Mouse (Mus musculus) liver, embryonic 12.5 days (tissue): ENCODE measurements around the gene Klf3. TPM values are rescaled to one million over a fixed set of nuclear protein-coding genes. Genes with fewer than 3 reads are reported as not detected.
A peak's percentile ranks its signal among the peaks of the same experiment; 100 is the strongest.

Experiments
- ATAC-seq: fragments of 200-750 bp; cut with Nextera tagmentation; 2 replicates; pipeline ENCODE4 v1.8.0; 2017; ENCODE audit warnings: moderate number of reproducible peaks, mild to moderate bottlenecking, moderate library complexity
- H3K27ac ChIP-seq: fragments of 300-500 bp; sonication (generic); 2 replicates; pipeline ENCODE4 v1.5.1; 2016; ENCODE audit warnings: mild to moderate bottlenecking
- H3K27me3 ChIP-seq: fragments of 300-500 bp; sonication (generic); replicated peaks from 2 replicates; pipeline ENCODE4 v1.6.1; 2016; ENCODE audit warnings: mild to moderate bottlenecking, moderate library complexity
- H3K36me3 ChIP-seq: fragments of 300-500 bp; sonication (generic); 2 replicates; pipeline ENCODE4 v1.6.1; 2016; ENCODE audit warnings: mild to moderate bottlenecking, moderate library complexity
- H3K4me1 ChIP-seq: fragments of 300-500 bp; sonication (generic); 2 replicates; pipeline ENCODE4 v1.6.1; 2016
- H3K4me2 ChIP-seq: fragments of 300-500 bp; sonication (generic); 2 replicates; pipeline ENCODE4 v1.6.1; 2016; ENCODE audit warnings: mild to moderate bottlenecking, moderate library complexity
- H3K4me3 ChIP-seq: fragments of 300-500 bp; sonication (generic); 2 replicates; pipeline ENCODE4 v1.5.1; 2016; ENCODE audit warnings: mild to moderate bottlenecking, moderate library complexity
- H3K9ac ChIP-seq: fragments of 300-500 bp; sonication (generic); 2 replicates; pipeline ENCODE4 v1.6.1; 2016; ENCODE audit warnings: mild to moderate bottlenecking, moderate library complexity
- H3K9me3 ChIP-seq: fragments of 300-500 bp; sonication (generic); replicated peaks from 2 replicates; pipeline ENCODE4 v1.6.1; 2016; ENCODE audit warnings: mild to moderate bottlenecking, moderate library complexity
- WGBS: fragments of 180-500 bp; shearing (Covaris S2); methylation state at CpG from one replicate; pipeline ENCODE4 v1.1.7; 2016; ENCODE audit not compliant: insufficient replicate concordance; 5-methylcytosine and 5-hydroxymethylcytosine counted together
- polyA plus RNA-seq: library from polyadenylated mRNA; unstranded; fragments of >200 nt; fragmentation: Nextera tagmentation; extraction: Ambion mirVana; gene quantifications from 2 replicates; pipeline ENCODE4 v1.2.1, GENCODE M21; 2016

The Klf3 gene
- 91.2 and 105 TPM in 2 replicates for polyA plus RNA-seq

DNA sequence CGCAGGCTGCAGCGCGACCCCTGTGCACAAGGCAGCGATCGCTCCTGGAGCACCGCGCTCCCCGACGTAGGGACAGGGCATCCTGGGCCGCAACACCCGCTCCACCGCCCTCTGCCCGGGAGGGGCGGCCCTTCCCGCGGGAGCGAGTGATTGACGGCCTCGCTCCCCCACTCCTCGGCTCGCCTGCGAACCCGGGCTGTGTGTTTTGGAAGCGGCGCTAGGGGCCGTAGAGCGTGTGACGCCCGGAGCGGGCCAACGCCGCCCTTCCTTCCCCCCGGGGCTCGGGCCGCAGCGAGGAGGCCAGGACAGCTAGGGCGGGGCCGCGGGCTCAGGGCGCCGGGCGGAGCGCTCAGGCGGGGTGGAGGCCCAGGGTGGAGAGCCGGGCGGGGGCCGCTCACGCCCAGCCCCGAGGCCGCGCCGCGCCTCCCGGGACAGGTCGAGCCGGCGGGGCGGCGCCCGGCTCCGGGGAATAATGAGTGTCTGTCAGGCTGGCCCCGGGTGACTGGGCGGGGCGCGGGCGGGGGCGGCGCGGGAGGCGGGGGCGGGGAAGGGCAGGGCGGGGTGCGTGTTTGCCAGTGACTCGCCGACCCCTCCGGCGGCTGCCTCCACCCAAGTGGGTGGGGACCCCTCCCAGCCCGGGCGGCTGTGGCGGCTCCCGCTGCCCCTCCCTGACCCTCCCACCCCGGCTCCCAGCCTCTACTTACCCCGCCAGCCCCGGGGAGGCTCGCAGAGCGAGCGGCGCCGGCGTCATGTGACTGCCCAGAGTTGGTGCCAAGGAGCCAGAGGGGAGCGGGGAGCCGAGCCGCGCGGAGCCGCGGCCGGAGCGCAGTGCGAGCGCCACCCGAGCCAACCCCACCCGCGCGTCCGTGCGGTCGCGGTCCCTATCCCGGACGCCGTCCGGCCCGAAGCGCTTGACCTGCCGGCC is at the start of gene Klf3:
Klf3 (plus strand) TSS at position 594 of the 925 bp plus-strand sequence.
- H3K36me3 ChIP-seq: peaks cover 14% of the 10 kb centered on the region
- peak within 1 kb of the TSS; percentile 97 for H3K4me2 ChIP-seq
- H3K4me1 ChIP-seq: peaks cover 60% of the 10 kb centered on the region
- ATAC-seq: peak; percentile 95
- WGBS: under 1% methylated on average over 86 of the region's 116 CpGs
- peak within 1 kb of the TSS; percentile 100 for H3K4me3 ChIP-seq
- peak within 1 kb of the TSS; percentile 99 for H3K9ac ChIP-seq
- H3K27ac ChIP-seq: peak within 1 kb of the TSS; percentile 97
- peaks cover 29% of the 10 kb centered on the region for H3K27me3 ChIP-seq
- no peaks in the 10 kb centered on the region for H3K9me3 ChIP-seq

GRCm38 (mm10) chr5:64762295-64762694 is 40.9 kb upstream of the Klf3 start:
- WGBS: 80% methylated on average over 4 of the region's 4 CpGs

GRCm38 (mm10) chr5:64764452-64764851 is 38.7 kb upstream of the Klf3 start:
- no peak for ATAC-seq
- Histone ChIP-seq H3K4me3 (no peak overlapping the region), H3K36me3 (no peaks in the 10 kb centered on the region), H3K4me1 (no peaks in the 10 kb centered on the region), H3K27me3 (no peaks in the 10 kb centered on the region), H3K9ac (no peak overlapping the region), H3K4me2 (no peak overlapping the region), H3K9me3 (no peaks in the 10 kb centered on the region), H3K27ac (no peak overlapping the region)

More at GRCm38 (mm10) chr5:64762295-64762694, 40.9 kb upstream of the Klf3 start:
- Histone ChIP-seq H3K27ac (no peak overlapping the region), H3K9me3 (no peaks in the 10 kb centered on the region), H3K36me3 (no peaks in the 10 kb centered on the region), H3K27me3 (no peaks in the 10 kb centered on the region), H3K4me1 (0 out of 2 replicates have a peak, but pooled peaks cover 1% of the 10 kb centered on the region), H3K9ac (no peak overlapping the region), H3K4me3 (no peak overlapping the region), H3K4me2 (no peak overlapping the region)
- no peak for ATAC-seq

DNA sequence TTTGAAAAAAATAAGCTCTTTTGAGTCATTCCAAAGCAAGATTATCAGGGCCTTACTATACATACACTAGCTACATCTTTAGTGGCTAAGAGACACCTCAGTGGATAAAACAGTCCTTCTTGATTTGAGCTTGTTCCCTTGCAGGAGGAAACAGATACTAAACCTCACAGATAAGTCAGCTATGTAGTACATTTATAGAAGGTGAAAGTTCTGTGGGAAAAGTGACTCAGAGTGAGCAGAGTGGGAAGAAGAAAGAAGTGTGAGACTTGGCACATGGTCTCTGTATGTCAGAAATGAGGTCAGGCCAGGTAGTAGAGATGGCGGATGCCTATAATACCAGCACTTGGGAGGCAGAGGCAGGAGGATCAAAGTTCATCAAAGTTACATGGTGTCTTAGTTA is 37.4 kb upstream of the Klf3 start:
- no peak for ATAC-seq
- Histone ChIP-seq H3K36me3 (no peaks in the 10 kb centered on the region), H3K4me3 (no peak overlapping the region), H3K4me1 (no peaks in the 10 kb centered on the region), H3K4me2 (no peak overlapping the region), H3K27me3 (no peaks in the 10 kb centered on the region), H3K9ac (no peak overlapping the region), H3K27ac (no peak overlapping the region), H3K9me3 (no peaks in the 10 kb centered on the region)
- 88% methylated on average over 1 of the region's 1 CpGs for WGBS

- 82% methylated on average over 2 of the region's 2 CpGs for WGBS
- Histone ChIP-seq H3K27ac (no peak overlapping the region), H3K9ac (no peak overlapping the region), H3K4me1 (no peaks in the 10 kb centered on the region), H3K36me3 (no peaks in the 10 kb centered on the region), H3K9me3 (no peaks in the 10 kb centered on the region), H3K4me3 (no peak overlapping the region), H3K4me2 (no peak overlapping the region), H3K27me3 (no peaks in the 10 kb centered on the region)
- ATAC-seq: no peak
Measured at GRCm38 (mm10) chr5:64766626-64767025, 36.6 kb upstream of the Klf3 start.

DNA sequence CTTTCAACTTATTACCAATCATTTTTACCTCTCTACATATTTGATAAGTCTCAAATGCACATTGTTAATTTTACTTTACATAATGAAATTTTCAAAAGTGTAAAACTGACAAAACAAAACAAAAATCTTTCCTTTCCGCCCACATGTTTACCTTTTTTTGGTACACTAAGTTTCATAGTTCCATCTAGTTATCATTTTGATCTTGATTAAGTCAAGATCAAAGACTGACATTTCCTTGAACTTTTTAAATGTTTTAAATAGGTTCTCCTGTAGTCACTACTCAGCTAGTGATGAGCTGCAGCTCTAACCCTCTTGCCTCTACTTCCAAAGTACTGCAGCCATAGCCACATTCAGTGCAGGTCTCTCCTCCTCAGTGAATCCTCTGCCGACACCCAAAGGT is 31.6 kb upstream of the Klf3 start:
- ATAC-seq: no peak
- no peaks in the 10 kb centered on the region for H3K27me3 ChIP-seq
- no peaks in the 10 kb centered on the region; the same call in 1 of the 2 replicates for H3K4me1 ChIP-seq
- no peak overlapping the region for H3K4me3 ChIP-seq
- no peak overlapping the region for H3K27ac ChIP-seq
- no peaks in the 10 kb centered on the region for H3K9me3 ChIP-seq
- 79% methylated on average over 2 of the region's 2 CpGs for WGBS
- no peaks in the 10 kb centered on the region for H3K36me3 ChIP-seq
- no peak overlapping the region for H3K9ac ChIP-seq
- no peak overlapping the region for H3K4me2 ChIP-seq

DNA sequence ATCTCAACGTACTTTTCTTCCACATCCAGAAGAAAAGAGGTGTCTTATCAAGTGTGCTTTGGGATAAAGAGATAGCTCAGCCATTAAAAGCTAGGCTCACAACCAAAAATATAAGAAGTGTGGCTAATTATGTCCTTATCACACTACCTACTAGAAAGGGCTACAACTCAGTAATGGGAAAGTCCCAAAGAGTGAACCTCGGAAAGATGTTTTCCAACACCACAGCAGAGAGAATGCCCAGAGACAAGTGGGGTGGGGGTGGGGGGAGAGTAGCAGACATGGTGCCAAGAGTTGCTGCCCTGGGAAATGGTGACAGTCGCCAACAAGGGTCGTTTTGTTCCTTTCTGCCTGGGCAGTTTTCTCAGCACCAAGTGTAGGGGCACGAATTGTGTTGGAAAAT is 25.0 kb upstream of the Klf3 start:
- no peak overlapping the region for H3K9ac ChIP-seq
- H3K9me3 ChIP-seq: no peaks in the 10 kb centered on the region
- H3K36me3 ChIP-seq: no peaks in the 10 kb centered on the region
- no peak overlapping the region for H3K27ac ChIP-seq
- H3K27me3 ChIP-seq: no peaks in the 10 kb centered on the region
- H3K4me3 ChIP-seq: no peak overlapping the region
- WGBS: 70% methylated on average over 5 of the region's 5 CpGs
- no peak for ATAC-seq
- H3K4me2 ChIP-seq: no peak overlapping the region
- H3K4me1 ChIP-seq: peaks cover 28% of the 10 kb centered on the region

GRCm38 (mm10) chr5:64779285-64779684 is 23.9 kb upstream of the Klf3 start:
- Histone ChIP-seq H3K4me3 (no peak overlapping the region), H3K36me3 (no peaks in the 10 kb centered on the region), H3K9me3 (no peaks in the 10 kb centered on the region), H3K4me1 (peaks cover 28% of the 10 kb centered on the region), H3K4me2 (no peak overlapping the region), H3K27me3 (no peaks in the 10 kb centered on the region), H3K9ac (no peak overlapping the region), H3K27ac (no peak overlapping the region)
- 54% methylated on average over 2 of the region's 2 CpGs for WGBS
- no peak for ATAC-seq

GRCm38 (mm10) chr5:64780778-64781177 is 22.4 kb upstream of the Klf3 start:
- Histone ChIP-seq H3K9ac (no peak overlapping the region), H3K27me3 (no peaks in the 10 kb centered on the region), H3K9me3 (no peaks in the 10 kb centered on the region), H3K4me2 (peak overlapping the region; percentile 29), H3K4me3 (no peak overlapping the region), H3K4me1 (peaks cover 28% of the 10 kb centered on the region), H3K36me3 (no peaks in the 10 kb centered on the region), H3K27ac (peak overlapping the region; percentile 30; the same call in 1 of the 2 replicates)
- ATAC-seq: 0 out of 2 replicates have a peak, but pooled peaks have one; percentile 15
- 17% methylated on average over 7 of the region's 7 CpGs for WGBS

- no peaks in the 10 kb centered on the region for H3K36me3 ChIP-seq
- ATAC-seq: peak; percentile 40; the same call in 1 of the 2 replicates
- H3K9ac ChIP-seq: no peak overlapping the region
- no peak overlapping the region for H3K4me2 ChIP-seq
- no peaks in the 10 kb centered on the region for H3K27me3 ChIP-seq
- no peak overlapping the region for H3K4me3 ChIP-seq
- peaks cover 18% of the 10 kb centered on the region for H3K4me1 ChIP-seq
- no peak overlapping the region for H3K27ac ChIP-seq
- WGBS: 91% methylated on average over 1 of the region's 1 CpGs
- H3K9me3 ChIP-seq: no peaks in the 10 kb centered on the region
Measured at GRCm38 (mm10) chr5:64788175-64788574, 15.0 kb upstream of the Klf3 start.

- peaks cover 8% of the 10 kb centered on the region; the same call in 1 of the 2 replicates for H3K9me3 ChIP-seq
- H3K4me1 ChIP-seq: peaks cover 29% of the 10 kb centered on the region
- H3K36me3 ChIP-seq: no peaks in the 10 kb centered on the region
- no peak for ATAC-seq
- no peak overlapping the region for H3K27ac ChIP-seq
- no peak overlapping the region for H3K4me3 ChIP-seq
- no peak overlapping the region for H3K4me2 ChIP-seq
- WGBS: 51% methylated on average over 4 of the region's 4 CpGs
- H3K27me3 ChIP-seq: peaks cover 37% of the 10 kb centered on the region
- H3K9ac ChIP-seq: no peak overlapping the region
Measured at GRCm38 (mm10) chr5:64798209-64798608, 5.0 kb upstream of the Klf3 start.

- Histone ChIP-seq H3K4me3 (no peak overlapping the region), H3K27ac (no peak overlapping the region), H3K36me3 (peaks cover 10% of the 10 kb centered on the region), H3K4me2 (no peak overlapping the region), H3K4me1 (peaks cover 45% of the 10 kb centered on the region), H3K27me3 (peaks cover 37% of the 10 kb centered on the region), H3K9me3 (no peaks in the 10 kb centered on the region), H3K9ac (no peak overlapping the region)
- 63% methylated on average over 2 of the region's 2 CpGs for WGBS
- no peak for ATAC-seq
Measured at GRCm38 (mm10) chr5:64801545-64801944, 1.6 kb upstream of the Klf3 start.
